Mouse (Mus musculus) retina, embryonic 14.5 days (tissue): ENCODE measurements around the gene Fam83g.

ENCODE experiments used
- DNase-seq: peaks from one replicate; pipeline ENCODE4 v3.0.0-alpha.2; 2015; ENCODE audit warnings: low spot score

The Fam83g gene

GRCm38 (mm10) chr11:61715130-61715529 is 31.2 kb downstream of the Fam83g start:
- no peak for DNase-seq

GRCm38 (mm10) chr11:61717990-61718389 is 34.1 kb downstream of the Fam83g start:
- DNase-seq: no peak

- DNase-seq: no peak
Observed at GRCm38 (mm10) chr11:61719387-61719786, 35.5 kb downstream of the Fam83g start.

- DNase-seq: no peak
Observed at GRCm38 (mm10) chr11:61719826-61720225, 35.9 kb downstream of the Fam83g start.

- DNase-seq: no peak
Observed at GRCm38 (mm10) chr11:61720636-61721035, 36.7 kb downstream of the Fam83g start, which contains the start of gene Slc5a10. Slc5a10 (minus strand) TSS chr11:61720826.

GRCm38 (mm10) chr11:61722077-61722476 is 38.2 kb downstream of the Fam83g start:
- DNase-seq: no peak

- no peak for DNase-seq
Observed at GRCm38 (mm10) chr11:61728037-61728436, 44.1 kb downstream of the Fam83g start.

GRCm38 (mm10) chr11:61732672-61733071 is 48.8 kb downstream of the Fam83g start:
- no peak for DNase-seq

GRCm38 (mm10) chr11:61737290-61737689 is 53.4 kb downstream of the Fam83g start:
- no peak for DNase-seq

- no peak for DNase-seq
Observed at GRCm38 (mm10) chr11:61740500-61740899, 56.6 kb downstream of the Fam83g start.

GRCm38 (mm10) chr11:61743768-61744167 is 59.9 kb downstream of the Fam83g start:
- DNase-seq: no peak

GRCm38 (mm10) chr11:61744460-61744859 is 60.6 kb downstream of the Fam83g start:
- peak; percentile 32 for DNase-seq

- DNase-seq: no peak
Observed at GRCm38 (mm10) chr11:61745781-61746180, 61.9 kb downstream of the Fam83g start.

GRCm38 (mm10) chr11:61747161-61747560 is 63.3 kb downstream of the Fam83g start:
- no peak for DNase-seq

- DNase-seq: peak; percentile 30
Observed at GRCm38 (mm10) chr11:61751612-61752011, 67.7 kb downstream of the Fam83g start.

- no peak for DNase-seq
Observed at GRCm38 (mm10) chr11:61757151-61757550, 73.3 kb downstream of the Fam83g start.
